Mouse (Mus musculus): ENCODE results near the gene Ubap1l. TPM values are rescaled to one million over a fixed set of nuclear protein-coding genes. Genes with fewer than 3 reads are reported as not detected.

Gene Ubap1l
- 1 to 10 TPM; 3.8 to 6.5 TPM for total RNA-seq (2021)
- long read RNA-seq, experiment 1: 0 reads
- long read RNA-seq, experiment 2: 0 reads

DNA sequence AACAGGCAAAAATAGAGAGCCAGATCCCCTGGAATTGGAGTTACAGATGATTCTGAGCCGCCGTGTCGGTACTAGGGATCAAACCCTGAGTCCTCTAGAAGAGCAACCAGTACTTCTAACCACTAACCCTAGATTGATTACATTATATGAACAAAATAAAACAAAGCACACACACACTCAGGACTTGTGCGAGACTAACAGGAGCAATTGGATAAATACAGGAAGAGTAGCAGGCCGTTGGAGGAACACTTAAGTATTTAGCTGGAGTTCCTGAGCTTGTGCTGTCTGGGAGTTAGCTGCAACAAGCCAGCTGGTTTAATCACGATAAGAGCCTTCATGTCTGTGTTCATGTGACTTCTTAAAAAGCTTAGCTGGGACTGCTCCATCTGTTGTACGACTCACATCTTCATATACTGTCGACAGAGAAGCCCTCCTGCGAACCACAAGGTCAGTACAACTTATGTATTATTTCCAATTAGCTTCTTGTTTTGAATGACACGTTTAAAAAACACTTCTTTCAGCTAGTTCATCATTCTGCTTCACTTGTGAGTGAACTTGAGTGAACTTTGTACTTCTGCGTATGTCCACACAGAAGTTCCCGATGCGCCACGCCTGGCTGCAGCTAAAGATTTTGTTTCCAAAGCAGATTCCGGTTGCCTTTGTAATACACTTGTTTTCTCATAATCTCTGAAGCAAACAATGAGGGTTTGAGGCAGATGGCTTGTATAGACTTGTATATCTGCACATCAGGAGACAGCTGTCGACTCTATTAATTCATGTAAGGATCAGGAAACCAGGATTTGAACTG lies at the start of gene Ubap1l:
Gene Ubap1l (plus strand): TSS at position 401 of the 808 bp plus-strand sequence.
- DNase-seq (ENCODE audit: low spot score in 2 of 2): no peak

DNA sequence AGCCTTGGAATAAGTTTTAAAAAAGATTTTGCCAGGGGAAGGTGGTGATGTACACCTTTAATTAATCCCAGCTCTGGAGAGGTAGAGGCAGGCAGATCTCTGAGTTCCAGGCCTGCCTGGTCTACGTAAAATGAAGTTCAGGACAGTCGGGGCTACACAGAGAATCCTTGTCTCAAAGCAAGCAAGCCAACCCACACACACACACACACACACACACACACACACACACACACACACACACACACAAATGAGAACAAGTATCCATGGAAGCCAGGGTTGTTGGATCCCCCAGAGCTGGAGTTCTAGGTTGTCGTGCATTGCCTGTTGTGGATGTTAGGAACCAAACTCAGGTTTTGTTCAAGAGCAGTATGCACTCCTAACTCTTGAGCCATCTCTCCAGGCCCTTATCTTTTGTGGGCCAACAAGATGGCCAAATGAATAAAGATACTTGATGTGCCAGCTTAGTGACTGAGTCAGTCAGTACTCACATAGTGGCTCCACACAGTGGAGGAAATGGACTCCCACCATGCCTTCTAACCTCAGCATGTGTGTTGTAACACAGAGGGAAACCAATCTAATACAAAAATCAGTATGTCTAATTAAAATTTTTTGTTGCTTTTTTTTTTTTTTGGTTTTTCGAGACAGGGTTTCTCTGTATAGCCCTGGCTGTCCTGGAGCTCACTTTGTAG lies 48.0 kb upstream of the Ubap1l start:
- no peak for DNase-seq (ENCODE audit: low spot score in 2 of 2)

DNA sequence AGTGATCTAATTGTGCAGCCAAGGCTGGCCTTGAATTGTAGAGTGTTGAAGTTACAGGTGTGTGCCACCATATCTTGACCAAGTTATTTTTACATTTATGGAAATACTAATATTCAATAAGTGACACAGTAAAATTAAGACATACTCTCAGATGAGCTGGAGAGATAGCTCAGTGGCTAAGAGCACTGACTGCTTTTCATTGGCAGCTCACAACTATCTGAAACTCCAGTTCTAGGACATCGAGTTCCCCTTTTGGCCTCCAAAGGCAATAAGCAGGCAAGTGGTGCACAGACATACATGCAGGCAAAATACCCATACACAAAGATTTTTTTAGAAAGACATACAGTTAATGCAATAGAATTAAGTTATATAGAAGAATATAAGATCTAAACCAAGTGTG lies 47.0 kb upstream of the Ubap1l start:
- no peak for DNase-seq (ENCODE audit: low spot score in 2 of 2)

DNA sequence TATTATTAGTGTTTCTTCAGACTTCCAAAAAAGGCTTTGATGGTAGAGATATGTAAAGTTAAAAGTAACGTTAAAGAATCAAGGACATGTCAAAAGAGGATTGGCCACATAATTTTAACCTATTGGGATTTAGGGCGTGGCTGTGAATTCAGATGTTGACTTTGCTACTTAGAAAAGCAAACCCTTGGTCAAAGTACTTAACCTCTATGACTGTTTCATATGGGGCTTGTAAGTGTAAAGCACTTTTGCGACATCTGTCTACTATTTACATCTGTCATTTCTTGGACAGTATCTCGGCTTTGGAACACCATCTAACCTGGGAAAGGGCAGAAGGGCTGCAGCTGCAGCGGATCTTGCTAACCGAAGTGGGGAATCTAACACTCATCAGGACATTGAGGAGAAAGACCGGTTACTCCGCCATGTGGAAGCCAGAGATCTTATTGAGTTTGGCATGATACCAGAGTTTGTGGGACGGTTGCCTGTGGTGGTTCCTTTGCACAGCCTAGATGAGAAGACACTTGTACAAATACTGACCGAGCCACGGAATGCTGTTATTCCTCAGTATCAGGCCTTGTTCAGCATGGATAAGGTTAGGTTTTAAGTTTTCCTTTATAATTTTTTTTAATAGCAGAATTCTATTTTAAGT lies 38.5 kb upstream of the Ubap1l start:
- DNase-seq (ENCODE audit: low spot score in 2 of 2): no peak

DNA sequence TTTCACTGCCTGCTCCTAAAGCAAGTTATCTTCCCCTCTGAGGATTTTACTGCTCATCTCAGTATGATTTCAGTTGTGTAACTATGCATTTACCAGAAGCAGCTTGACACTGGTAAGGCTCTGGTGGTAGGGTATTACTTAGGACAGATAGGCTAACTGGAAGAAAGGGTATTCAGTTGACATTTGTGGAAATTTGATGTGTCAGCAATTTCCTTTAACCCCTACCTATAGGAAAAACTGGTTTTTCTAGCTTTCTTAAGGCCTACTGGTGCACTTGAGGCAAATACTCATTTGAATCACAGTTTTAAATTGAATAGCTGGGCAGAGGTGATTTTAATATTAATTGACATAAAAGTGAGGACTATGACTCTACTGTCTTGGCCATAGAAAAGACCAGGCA lies 34.9 kb upstream of the Ubap1l start:
- no peak for DNase-seq (ENCODE audit: low spot score in 2 of 2)

DNA sequence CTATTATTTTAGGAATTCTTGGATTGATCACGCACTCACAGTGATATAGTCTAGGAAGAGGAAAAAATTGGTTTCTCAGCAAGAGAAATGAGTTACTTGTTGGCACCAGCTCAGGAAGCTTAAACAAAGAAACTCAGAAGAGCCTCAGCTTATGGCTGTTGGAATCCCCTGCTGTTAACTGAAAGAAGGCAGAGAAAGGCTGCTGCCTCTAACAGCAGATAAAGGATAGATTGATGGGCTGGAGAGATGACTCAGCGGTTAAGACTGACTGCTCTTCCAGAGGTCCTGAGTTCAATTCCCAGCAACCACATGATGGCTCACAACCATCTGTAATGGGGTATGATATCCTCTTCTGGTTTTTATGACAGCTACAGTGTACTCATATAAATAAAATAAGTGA lies 33.5 kb upstream of the Ubap1l start:
- no peak for DNase-seq (ENCODE audit: low spot score in 2 of 2)

DNA sequence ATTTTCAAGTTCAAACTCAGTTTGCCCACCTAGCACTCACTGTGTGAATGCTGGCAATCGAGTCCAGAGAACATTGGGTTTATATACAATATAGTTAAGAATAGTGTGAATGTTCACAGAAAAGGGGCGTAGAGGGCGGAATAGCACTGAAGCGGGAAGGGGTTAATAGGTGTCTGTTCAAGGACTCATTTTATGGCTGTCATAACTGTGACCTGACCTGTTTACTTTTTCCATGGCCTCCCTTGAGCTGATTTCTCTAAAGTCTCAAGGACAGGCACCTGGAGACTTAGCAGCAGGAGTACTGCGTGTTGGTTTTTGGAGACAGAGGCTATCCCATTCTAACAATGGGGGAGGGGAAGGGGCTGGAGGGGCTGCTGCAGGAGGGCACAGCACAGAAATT lies 26.9 kb upstream of the Ubap1l start:
- DNase-seq (ENCODE audit: low spot score in 2 of 2): no peak

DNA sequence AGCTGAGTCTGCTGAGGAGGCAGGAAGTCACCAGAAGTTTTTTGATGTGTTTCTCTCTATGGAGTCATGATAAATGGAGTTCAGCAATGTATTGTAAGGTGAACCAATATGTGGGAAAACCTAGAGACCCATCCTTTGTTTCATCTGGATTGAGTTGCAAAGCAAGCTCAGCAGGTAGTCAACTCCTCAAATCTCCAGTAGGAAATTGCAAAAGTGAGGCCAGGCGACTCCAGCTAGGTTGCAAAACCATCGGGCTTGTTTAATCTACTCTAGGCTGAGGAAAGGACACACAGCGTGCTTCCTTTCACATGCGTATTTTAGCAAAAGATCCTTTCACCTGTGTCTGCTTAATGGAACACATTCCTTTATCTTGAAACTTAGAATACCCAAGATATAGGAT lies 21.7 kb upstream of the Ubap1l start:
- no peak for DNase-seq (ENCODE audit: low spot score in 2 of 2)

DNA sequence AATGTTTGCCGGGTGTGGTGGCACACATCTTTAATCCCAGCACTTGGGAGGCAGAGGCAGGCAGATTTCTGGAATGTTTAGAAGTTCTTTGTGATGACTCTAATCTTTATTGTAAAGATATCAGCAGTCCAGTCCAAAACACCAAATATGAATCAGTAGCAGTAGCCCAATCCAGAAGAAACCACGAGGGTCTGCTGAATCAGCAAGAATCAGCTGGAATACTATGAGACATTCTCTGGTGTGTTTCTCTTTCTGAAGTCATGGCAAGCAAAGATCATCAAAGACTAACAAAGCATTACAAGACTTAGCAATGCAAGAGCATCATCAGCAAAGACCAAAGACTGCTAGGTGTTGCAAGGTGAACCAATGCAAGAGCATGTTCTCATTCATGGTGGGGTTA lies 20.4 kb upstream of the Ubap1l start:
- DNase-seq (ENCODE audit: low spot score in 2 of 2): no peak

DNA sequence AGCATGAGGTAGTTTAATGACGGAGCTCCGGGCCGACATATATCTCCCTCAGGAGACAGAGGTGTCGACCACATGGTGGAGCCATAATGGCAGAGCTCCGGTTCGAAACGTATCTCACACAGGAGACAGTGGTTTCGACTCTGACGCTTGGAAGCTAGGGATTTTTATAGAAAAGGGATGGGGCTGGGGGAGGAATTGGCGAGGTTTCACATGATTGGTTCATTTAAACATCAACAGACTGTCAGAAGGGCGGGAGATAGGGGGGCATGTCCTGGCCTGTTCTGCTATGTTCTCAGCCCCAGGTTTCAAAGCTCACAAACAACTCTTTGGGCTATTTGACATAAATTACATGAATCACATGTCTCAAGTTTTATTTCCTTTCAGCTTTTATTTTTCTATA lies 15.4 kb upstream of the Ubap1l start:
- DNase-seq (ENCODE audit: low spot score in 2 of 2): peak; percentile 16

DNA sequence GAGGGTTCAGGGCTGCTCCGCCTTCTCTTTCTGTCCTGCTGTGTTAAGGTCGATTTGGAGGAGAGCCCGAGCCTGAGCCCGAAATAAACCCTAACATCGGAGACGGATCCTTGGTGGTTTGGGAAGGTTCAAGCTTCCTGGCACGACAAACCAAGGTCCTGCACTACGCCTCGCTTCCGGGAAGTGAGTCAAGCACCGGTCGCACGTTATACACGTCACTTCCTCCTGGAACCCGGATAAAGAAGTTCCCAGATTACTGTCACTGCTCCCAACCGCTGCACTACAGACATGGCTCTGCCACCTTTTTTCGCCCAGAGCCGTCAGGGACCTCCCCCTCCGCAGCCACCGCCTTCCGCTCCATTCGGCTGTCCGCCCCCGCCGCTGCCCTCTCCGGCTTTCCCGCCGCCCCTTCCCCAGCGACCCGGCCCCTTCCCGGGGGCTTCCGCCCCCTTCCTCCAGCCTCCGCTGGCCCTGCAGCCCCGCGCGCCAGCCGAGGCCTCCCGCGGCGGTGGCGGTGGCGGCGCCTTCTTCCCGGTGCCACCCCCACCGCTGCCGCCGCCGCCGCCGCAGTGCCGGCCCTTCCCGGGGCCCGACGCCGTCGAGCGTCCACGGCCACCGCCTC lies 14.9 kb upstream of the Ubap1l start, which contains the start of gene Pdcd7:
Gene Pdcd7 (plus strand): TSS at position 251 of the 622 bp plus-strand sequence.
- peak; percentile 93 to 97 for DNase-seq (ENCODE audit: low spot score in 2 of 2)

DNA sequence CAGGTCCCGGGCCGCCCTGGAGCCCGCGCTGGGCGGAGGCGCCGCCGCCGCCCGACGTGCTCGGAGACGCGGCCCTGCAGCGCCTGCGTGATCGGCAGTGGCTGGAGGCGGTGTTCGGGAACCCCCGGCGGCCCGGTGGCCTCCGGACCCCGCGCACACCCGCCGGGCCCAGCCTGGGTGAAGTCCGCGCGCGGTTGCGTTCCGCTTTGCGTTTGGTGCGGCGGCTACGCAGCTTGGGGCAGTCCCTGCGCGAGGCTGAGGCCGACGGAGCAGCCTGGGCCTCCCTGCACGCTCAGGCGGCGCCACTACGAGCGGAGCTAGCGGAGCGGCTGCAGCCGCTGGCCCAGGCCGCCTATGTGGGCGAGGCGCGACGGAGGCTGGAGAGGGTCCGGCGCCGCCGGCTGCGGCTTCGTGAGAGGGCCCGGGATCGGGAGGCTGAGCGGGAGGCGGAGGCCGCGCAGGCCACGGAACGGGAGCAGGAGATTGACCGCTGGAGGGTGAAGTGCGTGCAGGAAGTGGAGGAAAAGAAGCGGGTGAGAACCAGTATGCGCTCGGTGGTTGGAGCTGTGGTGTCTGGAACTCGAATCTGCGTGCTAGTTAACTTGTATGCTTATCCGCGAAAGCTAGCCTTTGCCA lies 14.2 kb upstream of the Ubap1l start:
- DNase-seq (ENCODE audit: low spot score in 2 of 2): peak; percentile 23 to 56

DNA sequence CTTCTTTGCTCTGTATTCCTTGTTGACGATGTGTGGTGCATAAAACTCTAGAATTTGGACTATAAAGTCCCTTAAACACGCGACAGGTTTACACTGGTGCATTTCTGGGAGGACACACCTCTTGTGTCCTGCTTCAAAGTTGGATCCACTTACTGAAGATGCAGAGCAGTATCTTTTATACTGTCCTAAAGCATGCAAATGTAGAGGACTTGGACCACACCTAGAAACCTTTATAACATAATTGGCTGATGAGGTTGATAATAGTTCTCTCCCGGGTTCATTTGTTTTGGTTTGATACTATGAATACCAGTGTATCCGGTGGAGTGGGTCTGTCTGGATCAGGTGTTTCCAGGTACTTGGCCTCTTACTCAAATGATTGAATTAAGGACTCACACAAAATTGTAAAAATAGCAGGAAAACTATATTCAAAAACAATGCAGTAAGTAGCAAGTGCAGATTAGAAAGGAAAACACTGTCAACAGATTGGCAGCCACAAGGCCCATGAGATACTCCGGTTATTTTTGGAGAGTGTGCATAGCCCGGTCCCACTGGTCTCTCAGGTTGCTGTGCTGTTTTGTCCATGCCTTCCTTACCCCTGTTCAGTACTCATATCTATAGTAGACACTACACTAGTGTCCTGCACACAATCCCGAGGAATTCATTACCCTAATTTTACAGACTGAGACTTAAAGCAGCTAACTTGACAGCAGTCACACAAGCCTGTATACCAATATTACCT lies 13.6 kb upstream of the Ubap1l start:
- DNase-seq (ENCODE audit: low spot score in 2 of 2): no peak

DNA sequence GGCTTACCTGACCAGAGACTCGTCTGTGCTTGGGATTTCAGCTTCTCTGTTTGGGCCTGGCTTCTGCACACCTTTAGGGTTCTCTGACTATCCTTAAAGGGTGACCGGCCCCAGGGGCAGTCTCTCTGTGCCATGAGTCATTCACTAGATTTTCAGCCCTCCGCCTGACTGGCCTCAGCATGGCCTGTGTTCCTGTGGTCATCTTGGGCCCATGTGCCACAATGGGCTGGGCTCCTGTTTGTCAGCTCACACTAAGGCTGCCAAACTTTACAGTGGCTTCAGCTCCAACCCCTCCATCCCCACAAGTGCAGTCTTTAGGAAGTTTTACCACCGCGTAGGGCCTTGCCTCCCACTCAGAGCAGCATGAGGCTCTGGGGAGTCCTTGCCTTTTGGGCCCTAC lies 7.6 kb upstream of the Ubap1l start:
- DNase-seq (ENCODE audit: low spot score in 2 of 2): no peak

DNA sequence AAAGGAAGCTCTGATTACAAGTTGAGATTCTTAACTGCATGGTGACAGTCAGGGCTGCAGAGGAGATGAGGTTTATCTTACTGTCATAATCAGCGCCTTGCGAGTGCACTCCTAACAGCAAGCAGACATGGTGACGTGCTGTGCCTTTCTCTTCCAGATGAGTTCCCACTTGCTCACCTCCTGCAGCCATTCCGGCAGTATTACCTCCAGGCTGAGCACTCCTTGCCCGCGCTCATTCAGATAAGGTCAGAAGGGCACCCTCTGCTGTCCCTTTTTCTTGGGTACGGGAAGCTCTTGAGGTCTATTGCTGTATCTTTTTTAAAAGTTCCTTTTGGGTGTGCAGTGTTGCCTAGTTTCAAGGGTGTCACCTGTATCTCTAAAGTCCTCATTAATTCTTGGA lies 4.3 kb upstream of the Ubap1l start:
- no peak for DNase-seq (ENCODE audit: low spot score in 2 of 2)

DNA sequence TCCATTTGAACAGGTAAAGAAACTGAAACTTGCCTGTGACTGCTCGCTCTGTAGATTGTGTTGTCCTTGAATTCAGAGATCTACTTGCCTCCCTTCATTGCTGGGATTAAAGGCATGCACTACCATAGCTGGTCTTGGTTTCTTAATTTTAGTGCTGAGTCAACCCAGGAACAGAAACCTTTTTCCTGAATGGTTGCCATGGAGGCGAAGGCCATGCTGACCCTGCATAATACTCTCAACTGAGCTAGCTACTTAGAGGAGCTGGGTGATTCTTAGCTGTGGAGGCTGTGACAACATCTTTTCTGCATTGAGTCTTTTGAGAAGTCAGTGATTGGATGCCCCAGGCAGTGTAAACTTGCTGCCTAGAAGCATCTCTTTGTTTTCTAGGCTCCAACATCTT lies 3.9 kb upstream of the Ubap1l start:
- DNase-seq (ENCODE audit: low spot score in 2 of 2): no peak

DNA sequence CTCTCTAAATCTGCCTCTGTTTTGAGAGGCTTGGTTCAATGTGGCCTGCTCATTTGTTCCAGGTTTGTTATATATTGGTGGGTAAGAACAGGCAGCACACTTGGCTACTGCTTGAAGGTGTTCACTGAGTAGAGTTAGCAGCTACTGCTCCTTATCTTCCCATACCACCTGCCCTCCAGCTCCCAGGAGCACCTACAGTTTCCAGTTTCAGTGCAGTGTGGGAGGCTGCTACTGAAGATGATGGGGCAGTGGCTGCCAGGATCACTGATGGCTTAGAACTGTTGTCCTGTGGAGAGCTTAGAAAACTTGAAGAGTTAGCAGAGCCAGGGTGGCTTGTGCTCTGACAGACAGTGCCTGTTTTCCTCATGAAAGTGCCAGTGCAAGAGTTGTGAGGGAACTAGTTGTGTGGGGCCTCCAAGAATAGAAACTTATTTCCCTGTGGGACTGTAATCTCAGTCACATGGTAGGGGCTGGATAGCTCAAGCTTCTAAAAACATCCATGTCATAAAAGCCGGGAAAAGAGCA lies 1.8 kb upstream of the Ubap1l start:
- DNase-seq (ENCODE audit: low spot score in 2 of 2): no peak

DNA sequence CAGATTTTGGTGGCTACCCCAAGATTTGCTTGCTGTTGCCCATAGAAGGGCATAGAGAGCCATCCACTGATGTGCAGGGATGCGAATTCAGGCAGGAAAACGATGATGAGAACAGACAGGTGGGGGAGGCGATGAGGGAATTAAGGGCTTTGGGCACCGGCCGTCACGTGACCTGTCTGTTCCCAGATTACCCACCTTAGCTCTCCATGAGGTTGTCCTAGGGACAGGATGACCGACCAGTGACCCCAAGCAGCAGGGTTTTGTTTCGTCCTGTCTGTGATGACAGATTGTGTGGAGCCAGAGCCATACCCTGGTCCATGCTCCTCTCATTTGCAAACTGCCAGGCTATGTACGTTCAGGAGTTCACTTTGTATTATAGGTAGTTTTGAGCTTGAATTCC lies 2.8 kb downstream of the Ubap1l start:
- no peak for DNase-seq (ENCODE audit: low spot score in 2 of 2)

DNA sequence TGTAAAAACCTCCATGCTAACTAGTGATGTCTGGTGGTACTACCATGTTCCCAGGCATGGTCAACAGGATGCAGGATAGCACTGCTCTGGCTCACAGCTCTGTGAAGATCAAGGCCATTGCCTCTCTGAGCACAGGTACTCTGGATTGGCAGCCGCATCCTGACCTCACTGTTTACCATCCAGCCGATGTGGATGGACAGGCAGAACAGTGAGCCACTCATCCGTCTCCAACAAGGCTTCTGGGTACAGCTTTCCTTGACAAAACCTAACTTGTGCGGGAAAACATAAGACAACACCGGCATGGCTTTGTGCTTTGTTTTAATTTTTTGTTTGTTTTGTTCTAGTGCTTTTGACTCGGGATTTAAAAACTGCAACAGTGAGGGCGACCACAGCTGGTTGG lies 4.9 kb downstream of the Ubap1l start:
- no peak for DNase-seq (ENCODE audit: low spot score in 2 of 2)

DNA sequence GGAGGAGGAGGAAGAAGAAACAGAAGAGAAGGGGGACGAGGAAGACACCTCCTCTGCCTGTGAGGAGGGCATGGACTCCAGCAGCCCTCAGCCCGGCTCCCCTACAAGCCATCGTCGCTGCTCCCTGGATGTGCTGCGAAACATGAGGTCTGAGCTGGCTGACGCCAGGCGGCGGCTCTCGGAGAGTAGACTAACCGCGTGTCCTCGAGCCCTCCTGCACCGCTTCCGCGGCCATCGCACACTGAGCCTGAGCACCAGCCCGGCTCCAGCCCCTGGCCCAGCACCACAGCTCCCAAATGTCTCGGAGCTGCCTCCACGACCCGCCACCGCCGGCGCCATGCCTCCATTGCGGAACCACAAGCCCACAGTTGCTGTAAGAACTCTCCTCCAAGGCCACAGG lies 10.9 kb downstream of the Ubap1l start:
- DNase-seq (ENCODE audit: low spot score in 2 of 2): no peak
